ENCODE assay signal across 23 mouse cellular contexts in genomic region chr12:24541426-24542154, GRCm38 (mm10). TPM values are rescaled to one million over a fixed set of nuclear protein-coding genes. Genes with fewer than 3 reads are reported as not detected.
DNase-seq lines count a peak whose midpoint lies in the region; ATAC-seq lines count a peak whose summit lies in the region.
"Had no signal": no experiment of that assay in that cellular context is flagged by ENCODE, and none has a peak within 500 bp of the region (broad histone marks: within the 10 kb centered on the region; RNA-seq: fewer than 3 reads in every experiment).

No protein-coding gene starts in this region.

- peaks cover 11% of the 10 kb centered on the region for H3K36me3 ChIP-seq in liver, embryonic 12.5 days

- no peak overlapping the region for H3K4me3 ChIP-seq in liver, embryonic 12.5 days
- H3K4me3 ChIP-seq: heart, embryonic 10.5 days; hindbrain, embryonic 15.5 days; midbrain, embryonic 10.5 days; neural tube, embryonic 15.5 days; stomach, embryonic 15.5 days had no signal

- H3K4me1 ChIP-seq in liver, embryonic 12.5 days = peaks cover 4% of the 10 kb centered on the region
- H3K4me1 ChIP-seq: hindbrain, embryonic 15.5 days; neural tube, embryonic 15.5 days; stomach, embryonic 15.5 days had no signal

- H3K4me2 ChIP-seq in liver, embryonic 12.5 days = no peak overlapping the region
- H3K4me2 ChIP-seq: hindbrain, embryonic 15.5 days; neural tube, embryonic 15.5 days; stomach, embryonic 15.5 days had no signal

- no peaks in the 10 kb centered on the region for H3K27me3 ChIP-seq in liver, embryonic 12.5 days (replicated peaks)
- H3K27me3 ChIP-seq: hindbrain, embryonic 15.5 days; neural tube, embryonic 15.5 days; stomach, embryonic 15.5 days had no signal

- no peaks in the 10 kb centered on the region for H3K9me3 ChIP-seq in liver, embryonic 12.5 days (replicated peaks)
- H3K9me3 ChIP-seq: heart, embryonic 10.5 days; hindbrain, embryonic 15.5 days; midbrain, embryonic 10.5 days; neural tube, embryonic 15.5 days; stomach, embryonic 15.5 days had no signal

- peak; percentile 22 to 46 for DNase-seq in frontal cortex, adult 2 months (ENCODE audit: extremely low spot score in 1 of 2, low spot score in 1 of 2)
- no peak for DNase-seq in frontal cortex, postnatal 10 days (ENCODE audit: low spot score in 2 of 2)
- DNase-seq in right cerebral cortex, postnatal 36 days (ENCODE audit: low spot score in 2 of 2) = peak; percentile 16 to 23
- DNase-seq in right cerebral cortex, postnatal 4 days = no peak
- no peak for DNase-seq in thymus, adult 18-20 months
- DNase-seq: adrenal gland, postnatal 36 days; cerebellum, adult 11-12 months; cerebellum, postnatal 10 days; gastrocnemius, postnatal 36 days; kidney, adult 2 months; liver, postnatal 0 days; thymus, postnatal 14 days had no signal

- no peak overlapping the region for H3K27ac ChIP-seq in liver, embryonic 12.5 days
- H3K27ac ChIP-seq: heart, embryonic 10.5 days; hindbrain, embryonic 15.5 days; kidney, postnatal 0 days; macrophage; midbrain, embryonic 10.5 days; neural tube, embryonic 15.5 days; stomach, embryonic 15.5 days had no signal

- 0 out of 2 replicates have a peak, but pooled peaks have one; percentile 42 for ATAC-seq in common myeloid progenitor, adult 5-6 weeks (replicated peaks; ENCODE audit: low read depth, poor library complexity, severe bottlenecking)
- ATAC-seq in liver, embryonic 12.5 days = no peak
- ATAC-seq: CD4-positive, CD25-positive, alpha-beta regulatory T cell, adult 4 months; liver, postnatal 0 days; lung, postnatal 0 days had no signal

- H3K9ac ChIP-seq in liver, embryonic 12.5 days = no peak overlapping the region
- H3K9ac ChIP-seq: hindbrain, embryonic 15.5 days; liver, postnatal 0 days; neural tube, embryonic 15.5 days; stomach, embryonic 15.5 days had no signal

- WGBS in liver, embryonic 12.5 days (ENCODE audit: insufficient replicate concordance) = 74% methylated on average over 16 of the region's 16 CpGs

RNA-seq across cellular contexts. Expression of gene Grhl1, which starts 30.5 kb away (rescaled TPM):
- 9.8 and 12.3 TPM in 2 replicates for polyA plus RNA-seq in frontal cortex, adult 2 months (2012; rRNA removed)
- 0.59 TPM in 1 of 2 replicates, not detected in the other for total RNA-seq in common myeloid progenitor, adult 5-6 weeks (2017)
- polyA plus RNA-seq in liver, embryonic 12.5 days (2016; fragmentation: Nextera tagmentation; extraction: Ambion mirVana) = 0.45 and 0.72 TPM in 2 replicates

RNA-seq across cellular contexts. Expression of gene Taf1b, which starts 43.4 kb away (rescaled TPM):
- 20.1 and 23.7 TPM in 2 replicates for polyA plus RNA-seq in frontal cortex, adult 2 months (2012; rRNA removed)
- total RNA-seq in common myeloid progenitor, adult 5-6 weeks (2017) = 43.9 and 45.0 TPM in 2 replicates
- polyA plus RNA-seq in liver, embryonic 12.5 days (2016; fragmentation: Nextera tagmentation; extraction: Ambion mirVana) = 16.1 and 17.0 TPM in 2 replicates

Comparison
In these comparisons a context has a peak if more than half of its experiments do, and no peak if none do; other contexts are left out.
1. DNase-seq: peak in frontal cortex, adult 2 months (2 of 2) and right cerebral cortex, postnatal 36 days (2 of 2); none in frontal cortex, postnatal 10 days (0 of 2), right cerebral cortex, postnatal 4 days (single experiment) and thymus, adult 18-20 months (0 of 2).